11 mouse cellular contexts compared by ENCODE assay signal in the genomic region with DNA sequence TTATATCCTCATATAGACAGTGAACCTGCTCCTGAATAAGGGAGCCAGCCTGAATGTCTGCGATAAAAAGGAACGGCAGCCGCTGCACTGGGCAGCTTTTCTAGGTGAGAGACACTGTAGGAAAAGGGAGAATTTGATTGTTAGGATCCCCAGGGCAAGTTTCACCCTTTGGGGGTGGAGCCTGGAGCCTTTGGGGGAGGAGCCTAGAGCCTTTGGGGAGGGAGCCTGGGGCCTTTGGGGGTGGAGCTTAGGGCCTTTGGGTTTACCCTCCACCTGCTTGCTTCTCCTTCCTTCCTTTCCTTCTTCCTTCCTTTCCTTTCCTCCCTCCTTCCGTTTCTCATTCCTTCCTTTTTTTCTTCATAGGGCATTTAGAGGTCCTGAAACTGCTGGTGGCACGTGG. TPM values are rescaled to one million over a fixed set of nuclear protein-coding genes. Genes with fewer than 3 reads are reported as not detected.
DNase-seq lines count a peak whose midpoint lies in the region.
"Had no signal": no experiment of that assay in that cellular context is flagged by ENCODE, and none has a peak within 500 bp of the region (broad histone marks: within the 10 kb centered on the region; RNA-seq: fewer than 3 reads in every experiment).

No protein-coding gene starts in this region.

- peak; percentile 6 for DNase-seq in gastrocnemius, postnatal 14 days
- no peak for DNase-seq in gastrocnemius, postnatal 25 days
- DNase-seq in 416B (ENCODE audit: low read depth): peak; percentile 16
- peak; percentile 28 for DNase-seq in T-cell, adult 2 months (ENCODE audit: low spot score)
- DNase-seq in kidney, postnatal 4 days: peak; percentile 51 to 59
- DNase-seq in right cerebral cortex, postnatal 36 days (ENCODE audit: low spot score in 2 of 2): no peak
- DNase-seq in embryo, embryonic 11 days: no peak
- DNase-seq in urinary bladder, postnatal 10 days (ENCODE audit: low spot score): no peak
- DNase-seq: cerebellum, adult 9-11 months; lung, postnatal 4 days had no signal

- intact Hi-C loops in gastrocnemius, postnatal 14 days (cut with DNase I; ENCODE audit: low total_unique reads): no loop called here

RNA-seq across cellular contexts. Expression of gene Ankrd52, which starts 3.6 kb away (rescaled TPM):
- 10 to 100 TPM; 53.7 to 54.8 TPM for total RNA-seq in gastrocnemius, postnatal 14 days (2021)
- 10 to 100 TPM; 61.5 to 70.1 TPM for total RNA-seq in gastrocnemius, postnatal 25 days (2021)

RNA-seq across cellular contexts. Expression of gene Coq10a, which starts 11.8 kb away (rescaled TPM):
- 100 to 1,000 TPM; 257 to 331 TPM for total RNA-seq in gastrocnemius, postnatal 14 days (2021)
- total RNA-seq in gastrocnemius, postnatal 25 days (2021): 100 to 1,000 TPM; 443 to 454 TPM

RNA-seq across cellular contexts. Expression of gene Slc39a5, which starts 20.5 kb away (rescaled TPM):
- total RNA-seq in gastrocnemius, postnatal 14 days (2021): not detected
- total RNA-seq in gastrocnemius, postnatal 25 days (2021): not detected
- total RNA-seq: left cerebral cortex, postnatal 36 days had no signal

RNA-seq across cellular contexts. Expression of gene Nabp2, which starts 30.7 kb away (rescaled TPM):
- 10 to 100 TPM; 48.2 to 51.8 TPM for total RNA-seq in gastrocnemius, postnatal 14 days (2021)
- total RNA-seq in gastrocnemius, postnatal 25 days (2021): 10 to 100 TPM; 44.7 to 47.9 TPM

RNA-seq across cellular contexts. Expression of gene Rnf41, which starts 30.9 kb away (rescaled TPM):
- total RNA-seq in gastrocnemius, postnatal 14 days (2021): 10 to 100 TPM; 12.9 to 13.0 TPM
- 10 to 100 TPM; 10.7 to 11.5 TPM for total RNA-seq in gastrocnemius, postnatal 25 days (2021)

Comparison
In these comparisons a context has a peak if more than half of its experiments do, and no peak if none do; other contexts are left out.
1. DNase-seq: peak in gastrocnemius, postnatal 14 days (single experiment), 416B (single experiment), T-cell, adult 2 months (single experiment) and kidney, postnatal 4 days (2 of 2); none in gastrocnemius, postnatal 25 days (single experiment), right cerebral cortex, postnatal 36 days (0 of 2), embryo, embryonic 11 days (single experiment) and urinary bladder, postnatal 10 days (single experiment).